Mouse (Mus musculus) CH12.LX (cell line): ENCODE measurements at regions not wholly inside any gene's neighbourhood (a gene's known extent, or its start where the extent isn't known, plus 50 kb on each side); places are given as distances from the start of the nearest gene placed in this dataset.

Experiments
- CTCF ChIP-seq, 2 experiments: IDR thresholded peaks in 1 of 2; conservative IDR thresholded peaks in 1 of 2; 2 replicates each; pipeline ENCODE4 v1.5.1; 2011 to 2012; ENCODE audit warnings: low read depth in 2 of 2, low read length in 2 of 2, improper control_type of control experiment in 1 of 2, inconsistent platforms in 1 of 2, mild to moderate bottlenecking in 1 of 2, moderate library complexity in 1 of 2
- ELF1 ChIP-seq: IDR thresholded peaks from 2 replicates; pipeline ENCODE4 v1.6.1; 2014; ENCODE audit warnings: low read depth, mild to moderate bottlenecking, inconsistent platforms, low read length, improper control_type of control experiment
- HCFC1 ChIP-seq: IDR thresholded peaks from 2 replicates; pipeline ENCODE4 v1.6.1; 2012; ENCODE audit warnings: low read depth, mild to moderate bottlenecking, inconsistent platforms, low read length, improper control_type of control experiment
- POLR2A ChIP-seq: IDR thresholded peaks from 2 replicates; pipeline ENCODE4 v1.6.1; 2011; ENCODE audit warnings: low read depth, mild to moderate bottlenecking, improper control_type of control experiment, low read length

- TF ChIP-seq POLR2A = no peak
- TF ChIP-seq HCFC1 = no peak
- TF ChIP-seq CTCF (conservative IDR thresholded peaks at IDR 0.05 in 1 of 2, IDR thresholded peaks at IDR 0.05 in 1 of 2; ENCODE audit: low read depth in 2 of 2, low read length in 2 of 2) = peak; percentile 67 to 71
- TF ChIP-seq ELF1 = no peak
These were observed 645.0 kb downstream of the Rpia start for GRCm38 (mm10) chr6:70146986-70147385.
